Mouse (Mus musculus) stomach, embryonic 14.5 days (tissue): Measurements from ENCODE around the gene Slc41a1. TPM values are rescaled to one million over a fixed set of nuclear protein-coding genes. Genes with fewer than 3 reads are reported as not detected.

Experiments
- ATAC-seq: fragments of 200-750 bp; cut with Nextera tagmentation; 2 replicates; pipeline ENCODE4 v1.8.0; 2017; ENCODE audit warnings: low read depth, moderate TSS enrichment; ENCODE audit not compliant: insufficient number of reproducible peaks, insufficient read depth, low FRiP score
- H3K27ac ChIP-seq: fragments of 300-500 bp; sonication (generic); 2 replicates; pipeline ENCODE4 v1.5.1; 2014; ENCODE audit warnings: mild to moderate bottlenecking, low read length, moderate library complexity, mixed read lengths
- H3K27me3 ChIP-seq: fragments of 300-500 bp; sonication (generic); 2 replicates; pipeline ENCODE4 v1.6.1; 2014; ENCODE audit warnings: low read length, control low read depth, mixed read lengths; ENCODE audit not compliant: control insufficient read depth, insufficient read depth
- H3K36me3 ChIP-seq: fragments of 300-500 bp; sonication (generic); 2 replicates; pipeline ENCODE4 v1.6.1; 2014; ENCODE audit warnings: mild to moderate bottlenecking, control low read depth, low read length, moderate library complexity, mixed read lengths; ENCODE audit not compliant: control insufficient read depth, insufficient read depth
- H3K4me1 ChIP-seq: fragments of 300-500 bp; sonication (generic); 2 replicates; pipeline ENCODE4 v1.6.1; 2014; ENCODE audit warnings: low read length, control low read depth, mixed read lengths; ENCODE audit not compliant: control insufficient read depth, insufficient read depth
- H3K4me2 ChIP-seq: fragments of 300-500 bp; sonication (generic); replicated peaks from 2 replicates; pipeline ENCODE4 v1.6.1; 2014; ENCODE audit warnings: low read depth, low read length, control low read depth
- H3K4me3 ChIP-seq: fragments of 300-500 bp; sonication (generic); 2 replicates; pipeline ENCODE4 v1.5.1; 2014; ENCODE audit warnings: low read depth, low read length, control low read depth
- H3K9ac ChIP-seq: fragments of 300-500 bp; sonication (generic); replicated peaks from 2 replicates; pipeline ENCODE4 v1.6.1; 2014; ENCODE audit warnings: low read depth, mild to moderate bottlenecking, control low read depth, low read length, moderate library complexity, mixed read lengths
- H3K9me3 ChIP-seq: fragments of 300-500 bp; sonication (generic); 2 replicates; pipeline ENCODE4 v1.6.1; 2016; ENCODE audit warnings: low read depth, low read length, control low read depth; ENCODE audit not compliant: control insufficient read depth
- WGBS: fragments of 180-500 bp; shearing (Covaris S2); extraction: QIAGEN DNeasy Blood & Tissue Kit; methylation state at CpG from one replicate; pipeline ENCODE4 v1.1.7; 2014; 5-methylcytosine and 5-hydroxymethylcytosine counted together
- polyA plus RNA-seq: library from polyadenylated mRNA; unstranded; fragments of >200 nt; fragmentation: Nextera tagmentation; extraction: Ambion mirVana; gene quantifications from 2 replicates; pipeline ENCODE4 v1.2.1, GENCODE M21; 2014

Slc41a1 gene
- polyA plus RNA-seq, 1 experiment from 2014 or later = 9.0 TPM

- H3K4me1 ChIP-seq = no peaks in the 10 kb centered on the region
- no peaks in the 10 kb centered on the region for H3K9me3 ChIP-seq
- no peak overlapping the region for H3K27ac ChIP-seq
- no peaks in the 10 kb centered on the region for H3K27me3 ChIP-seq
- no peak overlapping the region for H3K4me3 ChIP-seq
- WGBS = 74% methylated on average over 10 of the region's 10 CpGs
- H3K4me2 ChIP-seq = no peak overlapping the region
- ATAC-seq = no peak
- H3K36me3 ChIP-seq = no peaks in the 10 kb centered on the region
- no peak overlapping the region for H3K9ac ChIP-seq
Measured at GRCm38 (mm10) chr1:131820887-131821328, 6.4 kb upstream of the Slc41a1 start.

GRCm38 (mm10) chr1:131822292-131822691 is 5.0 kb upstream of the Slc41a1 start:
- ATAC-seq = no peak
- Histone ChIP-seq H3K27ac (no peak overlapping the region), H3K4me2 (no peak overlapping the region), H3K36me3 (no peaks in the 10 kb centered on the region), H3K4me1 (no peaks in the 10 kb centered on the region; the same call in 1 of the 2 replicates), H3K27me3 (no peaks in the 10 kb centered on the region), H3K4me3 (no peak overlapping the region), H3K9me3 (no peaks in the 10 kb centered on the region), H3K9ac (no peak overlapping the region)
- 78% methylated on average over 8 of the region's 8 CpGs for WGBS

GRCm38 (mm10) chr1:131822856-131823492 is 4.3 kb upstream of the Slc41a1 start:
- Histone ChIP-seq H3K4me3 (no peak overlapping the region), H3K27ac (no peak overlapping the region), H3K4me2 (no peak overlapping the region), H3K4me1 (no peaks in the 10 kb centered on the region; the same call in 1 of the 2 replicates), H3K36me3 (no peaks in the 10 kb centered on the region), H3K27me3 (no peaks in the 10 kb centered on the region), H3K9me3 (no peaks in the 10 kb centered on the region), H3K9ac (no peak overlapping the region)
- ATAC-seq = no peak
- 86% methylated on average over 1 of the region's 1 CpGs for WGBS

- H3K27me3 ChIP-seq = no peaks in the 10 kb centered on the region
- H3K27ac ChIP-seq = no peak overlapping the region
- H3K4me1 ChIP-seq = no peaks in the 10 kb centered on the region; the same call in 1 of the 2 replicates
- no peak overlapping the region for H3K9ac ChIP-seq
- 39% methylated on average over 5 of the region's 5 CpGs for WGBS
- H3K4me2 ChIP-seq = no peak overlapping the region
- no peaks in the 10 kb centered on the region for H3K9me3 ChIP-seq
- H3K36me3 ChIP-seq = no peaks in the 10 kb centered on the region
- H3K4me3 ChIP-seq = no peak overlapping the region
- ATAC-seq = no peak
Measured at GRCm38 (mm10) chr1:131823563-131823962, 3.7 kb upstream of the Slc41a1 start.

GRCm38 (mm10) chr1:131824528-131825181 is 2.6 kb upstream of the Slc41a1 start:
- H3K4me3 ChIP-seq = no peak overlapping the region
- H3K27ac ChIP-seq = no peak overlapping the region
- 86% methylated on average over 11 of the region's 11 CpGs for WGBS
- no peak overlapping the region for H3K4me2 ChIP-seq
- H3K9me3 ChIP-seq = no peaks in the 10 kb centered on the region
- H3K27me3 ChIP-seq = no peaks in the 10 kb centered on the region
- peaks cover 10% of the 10 kb centered on the region for H3K4me1 ChIP-seq
- no peak overlapping the region for H3K9ac ChIP-seq
- no peaks in the 10 kb centered on the region for H3K36me3 ChIP-seq
- ATAC-seq = no peak

GRCm38 (mm10) chr1:131827787-131828258 is 530 bp downstream of the Slc41a1 start:
- peak overlapping the region; percentile 86 for H3K4me2 ChIP-seq
- peak; percentile 95 for ATAC-seq
- peak overlapping the region; percentile 61 for H3K9ac ChIP-seq
- peak overlapping the region; percentile 82 for H3K4me3 ChIP-seq
- H3K36me3 ChIP-seq = peaks cover 9% of the 10 kb centered on the region
- H3K27me3 ChIP-seq = no peaks in the 10 kb centered on the region
- H3K27ac ChIP-seq = peak overlapping the region; percentile 63; the same call in 1 of the 2 replicates
- no peaks in the 10 kb centered on the region for H3K9me3 ChIP-seq
- under 1% methylated on average over 36 of the region's 36 CpGs for WGBS
- peaks cover 10% of the 10 kb centered on the region for H3K4me1 ChIP-seq

GRCm38 (mm10) chr1:131828297-131829126 is 1.2 kb downstream of the Slc41a1 start:
- ATAC-seq = peak; percentile 53
- no peaks in the 10 kb centered on the region for H3K27me3 ChIP-seq
- H3K27ac ChIP-seq = peak overlapping the region; percentile 63; the same call in 1 of the 2 replicates
- peak overlapping the region; percentile 82 for H3K4me3 ChIP-seq
- H3K4me2 ChIP-seq = peak overlapping the region; percentile 86
- under 1% methylated on average over 22 of the region's 22 CpGs for WGBS
- H3K4me1 ChIP-seq = peaks cover 10% of the 10 kb centered on the region
- peaks cover 9% of the 10 kb centered on the region for H3K36me3 ChIP-seq
- no peaks in the 10 kb centered on the region for H3K9me3 ChIP-seq
- peak overlapping the region; percentile 61 for H3K9ac ChIP-seq

GRCm38 (mm10) chr1:131829279-131829678 is 2.0 kb downstream of the Slc41a1 start:
- ATAC-seq = no peak
- H3K9ac ChIP-seq = no peak overlapping the region; the same call in 1 of the 2 replicates
- H3K36me3 ChIP-seq = peaks cover 9% of the 10 kb centered on the region
- H3K4me1 ChIP-seq = peaks cover 10% of the 10 kb centered on the region
- WGBS = 36% methylated on average over 5 of the region's 5 CpGs
- H3K4me2 ChIP-seq = peak overlapping the region; percentile 86
- H3K4me3 ChIP-seq = peak overlapping the region; percentile 82
- H3K27me3 ChIP-seq = no peaks in the 10 kb centered on the region
- no peaks in the 10 kb centered on the region for H3K9me3 ChIP-seq
- H3K27ac ChIP-seq = no peak overlapping the region
